ENCODE assay signal across 8 mouse cellular contexts in genomic region chr3:27270160-27270962, GRCm38 (mm10). TPM values are rescaled to one million over a fixed set of nuclear protein-coding genes. Genes with fewer than 3 reads are reported as not detected.
DNase-seq lines count a peak whose midpoint lies in the region; ATAC-seq lines count a peak whose summit lies in the region.

No protein-coding gene starts in this region.

- no peak overlapping the region for H3K4me2 ChIP-seq in forebrain, embryonic 15.5 days (replicated peaks)

- 0 out of 2 replicates have a peak overlapping the region, but pooled peaks have one; percentile 30 for H3K27ac ChIP-seq in forebrain, embryonic 10.5 days
- H3K27ac ChIP-seq in forebrain, embryonic 15.5 days (replicated peaks), result no peak overlapping the region

- H3K9me3 ChIP-seq in forebrain, embryonic 10.5 days, result no peaks in the 10 kb centered on the region
- H3K9me3 ChIP-seq in forebrain, embryonic 15.5 days, result no peaks in the 10 kb centered on the region

- no peak overlapping the region for H3K4me3 ChIP-seq in forebrain, embryonic 10.5 days
- H3K4me3 ChIP-seq in forebrain, embryonic 15.5 days, result no peak overlapping the region

- H3K27me3 ChIP-seq in forebrain, embryonic 10.5 days (ENCODE audit: poor library complexity, severe bottlenecking), result no peaks in the 10 kb centered on the region
- no peaks in the 10 kb centered on the region for H3K27me3 ChIP-seq in forebrain, embryonic 15.5 days

- no peak for ATAC-seq in forebrain, embryonic 15.5 days (replicated peaks)

- no peak for DNase-seq in forebrain, embryonic 10.5 days (ENCODE audit: extremely low spot score, low spot score)
- peak; percentile 34 for DNase-seq in Muller cell, postnatal 12 days (ENCODE audit: inconsistent ontology term)
- peak; percentile 9 to 31 for DNase-seq in gastrocnemius, adult 8-10 months (ENCODE audit: low spot score in 2 of 2)
- peak; percentile 94 for DNase-seq in kidney, adult 9 months
- DNase-seq in lung, postnatal 25 days (ENCODE audit: low spot score), result peak; percentile 91
- DNase-seq in yolk sac, embryonic 10.5 days (ENCODE audit: low spot score), result peak; percentile 41
- DNase-seq in layer of hippocampus, postnatal 25 days (ENCODE audit: extremely low spot score in 1 of 2, low spot score in 1 of 2), result no peak

- no peak overlapping the region for H3K9ac ChIP-seq in forebrain, embryonic 15.5 days (replicated peaks)

- H3K36me3 ChIP-seq in forebrain, embryonic 10.5 days (replicated peaks), result no peaks in the 10 kb centered on the region
- no peaks in the 10 kb centered on the region for H3K36me3 ChIP-seq in forebrain, embryonic 15.5 days

- H3K4me1 ChIP-seq in forebrain, embryonic 10.5 days, result peaks cover 16% of the 10 kb centered on the region
- H3K4me1 ChIP-seq in forebrain, embryonic 15.5 days, result no peaks in the 10 kb centered on the region

- 48% methylated on average over 11 of the region's 11 CpGs for WGBS in forebrain, embryonic 10.5 days
- WGBS in forebrain, embryonic 15.5 days, result 33% methylated on average over 11 of the region's 11 CpGs

RNA-seq across cellular contexts. Expression of gene Tnfsf10, which starts 46.5 kb away (rescaled TPM):
- polyA plus RNA-seq in forebrain, embryonic 10.5 days (2016; fragmentation: Nextera tagmentation; extraction: Ambion mirVana), result not detected in 2 replicates
- 0.10 and 0.17 TPM in 2 replicates for polyA plus RNA-seq in forebrain, embryonic 15.5 days (2015; fragmentation: Nextera tagmentation; extraction: Ambion mirVana)
- 1 to 10 TPM; 5.5 to 7.8 (median 6.5) TPM for total RNA-seq in gastrocnemius, adult 8-10 months (2022)
- total RNA-seq in layer of hippocampus, postnatal 25 days (2021), result 1 to 10 TPM in 1 of 2 experiments, under 1 TPM in 1; 0.44 to 1.5 TPM

Comparison
In these comparisons a context has a peak if more than half of its experiments do, and no peak if none do; other contexts are left out.
1. DNase-seq: peak in Muller cell, postnatal 12 days (single experiment), gastrocnemius, adult 8-10 months (2 of 2), kidney, adult 9 months (single experiment), lung, postnatal 25 days (single experiment) and yolk sac, embryonic 10.5 days (single experiment); none in forebrain, embryonic 10.5 days (single experiment) and layer of hippocampus, postnatal 25 days (0 of 2).